Mouse (Mus musculus): Measurements from ENCODE around the gene Sh3bgrl3.

- TF ChIP-seq POLR2A (IDR thresholded peaks at IDR 0.05; ENCODE audit: low read depth, low read length): no peak
- no peak for TF ChIP-seq CTCF (IDR thresholded peaks at IDR 0.05; ENCODE audit: extremely low read depth, insufficient read length, insufficient replicate concordance, low read depth, low read length)
Measured at GRCm38 (mm10) chr4:134114038-134114437, 14.6 kb downstream of the Sh3bgrl3 start.

All from small intestine, adult 2 months (tissue).